10 mouse cellular contexts compared by ENCODE assay signal in the genomic region with DNA sequence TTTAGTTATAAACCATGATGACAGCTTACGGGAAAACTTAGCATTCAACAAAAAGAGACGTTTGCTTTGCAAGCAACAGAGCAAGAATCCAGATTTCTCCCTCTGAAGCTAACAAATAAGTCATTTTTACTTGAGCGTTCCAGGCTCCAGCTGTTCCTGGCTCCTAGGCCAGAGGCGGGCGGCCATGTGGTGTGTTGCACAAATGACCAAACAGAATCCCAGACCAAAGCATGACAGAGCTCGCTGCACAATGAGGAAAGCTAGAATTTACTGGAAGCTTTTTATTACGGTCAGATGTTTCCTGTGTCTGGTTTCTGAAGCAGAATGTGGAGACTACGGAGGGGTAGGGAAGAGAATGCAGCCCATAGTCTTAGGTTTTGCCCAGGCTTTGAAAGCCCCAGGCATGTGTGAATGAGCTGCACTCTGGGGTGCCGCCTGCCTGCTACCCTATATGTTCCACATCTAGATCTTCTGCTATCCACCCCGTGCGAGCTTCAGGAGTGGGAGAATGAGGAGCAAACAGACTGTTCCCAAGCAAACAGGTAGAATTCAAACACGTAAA.
DNase-seq lines count a peak whose midpoint lies in the region; ATAC-seq and TF ChIP-seq lines count a peak whose summit lies in the region.
"Had no signal": no experiment of that assay in that cellular context is flagged by ENCODE, and none has a peak within 500 bp of the region (broad histone marks: within the 10 kb centered on the region; RNA-seq: fewer than 3 reads in every experiment).

No protein-coding gene starts in this region.

- no peak for TF ChIP-seq POLR2A in kidney, adult 2 months (IDR thresholded peaks at IDR 0.05; ENCODE audit: low read depth, low read length)

- H3K27me3 ChIP-seq in embryonic facial prominence, embryonic 15.5 days = no peaks in the 10 kb centered on the region
- H3K27me3 ChIP-seq in kidney, adult 2 months (replicated peaks; ENCODE audit: control insufficient read depth, insufficient read depth, low read length) = no peaks in the 10 kb centered on the region
- H3K27me3 ChIP-seq in midbrain, embryonic 10.5 days (ENCODE audit: low read depth, poor library complexity, severe bottlenecking) = no peaks in the 10 kb centered on the region
- H3K27me3 ChIP-seq: forebrain, embryonic 15.5 days had no signal

- no peaks in the 10 kb centered on the region for H3K9me3 ChIP-seq in embryonic facial prominence, embryonic 15.5 days (replicated peaks)
- no peaks in the 10 kb centered on the region for H3K9me3 ChIP-seq in midbrain, embryonic 10.5 days (replicated peaks)
- H3K9me3 ChIP-seq: forebrain, embryonic 15.5 days; G1E had no signal

- peak overlapping the region; percentile 82 for H3K27ac ChIP-seq in embryonic facial prominence, embryonic 15.5 days (replicated peaks)
- peak overlapping the region; percentile 65 for H3K27ac ChIP-seq in kidney, adult 2 months (ENCODE audit: insufficient read depth, low read depth, low read length)
- H3K27ac ChIP-seq in midbrain, embryonic 10.5 days (replicated peaks) = no peak overlapping the region
- H3K27ac ChIP-seq: forebrain, embryonic 15.5 days had no signal

- no peak overlapping the region for H3K9ac ChIP-seq in embryonic facial prominence, embryonic 15.5 days
- H3K9ac ChIP-seq: forebrain, embryonic 15.5 days had no signal

- H3K4me1 ChIP-seq in embryonic facial prominence, embryonic 15.5 days = peaks cover 62% of the 10 kb centered on the region
- 0 out of 2 replicates have a peak, but pooled peaks cover 8% of the 10 kb centered on the region for H3K4me1 ChIP-seq in kidney, adult 2 months (ENCODE audit: control insufficient read depth, insufficient read depth, low read length)
- peaks cover 30% of the 10 kb centered on the region for H3K4me1 ChIP-seq in midbrain, embryonic 10.5 days
- H3K4me1 ChIP-seq: forebrain, embryonic 15.5 days had no signal

- no peak overlapping the region for H3K4me2 ChIP-seq in embryonic facial prominence, embryonic 15.5 days (replicated peaks)
- H3K4me2 ChIP-seq: forebrain, embryonic 15.5 days had no signal

- no peaks in the 10 kb centered on the region for H3K36me3 ChIP-seq in embryonic facial prominence, embryonic 15.5 days
- H3K36me3 ChIP-seq in kidney, adult 2 months (ENCODE audit: control insufficient read depth, insufficient read depth, low read length) = no peaks in the 10 kb centered on the region
- H3K36me3 ChIP-seq in midbrain, embryonic 10.5 days = 0 out of 2 replicates have a peak, but pooled peaks cover 6% of the 10 kb centered on the region
- H3K36me3 ChIP-seq: forebrain, embryonic 15.5 days had no signal

- 41% methylated on average over 12 of the region's 12 CpGs for WGBS in embryonic facial prominence, embryonic 15.5 days
- 61% methylated on average over 12 of the region's 12 CpGs for WGBS in kidney, adult 2 months
- 82% methylated on average over 12 of the region's 12 CpGs for WGBS in midbrain, embryonic 10.5 days

- DNase-seq in layer of hippocampus, adult 9-10 months (ENCODE audit: low spot score) = peak; percentile 22
- no peak for DNase-seq in layer of hippocampus, adult 18-20 months (ENCODE audit: low spot score in 2 of 2)
- DNase-seq in kidney, adult 2 months = peak; percentile 57
- DNase-seq in mesoderm, embryonic 11.5 days (ENCODE audit: low read depth, low spot score) = peak; percentile 39
- DNase-seq in cerebellum, postnatal 14 days = no peak
- no peak for DNase-seq in midbrain, embryonic 10.5 days (ENCODE audit: low spot score)

- peak; percentile 48; the same call in 1 of the 2 replicates for ATAC-seq in embryonic facial prominence, embryonic 15.5 days (ENCODE audit: insufficient number of reproducible peaks, low FRiP score, low TSS enrichment, low read depth)
- ATAC-seq in inflammation-experienced regulatory T-cells, adult 6 months = no peak
- ATAC-seq: forebrain, embryonic 15.5 days had no signal

- H3K4me3 ChIP-seq in embryonic facial prominence, embryonic 15.5 days (replicated peaks) = no peak overlapping the region
- no peak overlapping the region for H3K4me3 ChIP-seq in kidney, adult 2 months (ENCODE audit: insufficient read depth, low read depth, low read length)
- H3K4me3 ChIP-seq in midbrain, embryonic 10.5 days = no peak overlapping the region
- H3K4me3 ChIP-seq: forebrain, embryonic 15.5 days had no signal

- TF ChIP-seq CTCF in kidney, adult 2 months (conservative IDR thresholded peaks at IDR 0.05; ENCODE audit: insufficient read depth, insufficient read length, low read depth, low read length) = no peak

Comparison
In these comparisons a context has a peak if more than half of its experiments do, and no peak if none do; other contexts are left out.
1. DNase-seq: peak in layer of hippocampus, adult 9-10 months (single experiment), kidney, adult 2 months (single experiment) and mesoderm, embryonic 11.5 days (single experiment); none in layer of hippocampus, adult 18-20 months (0 of 2), cerebellum, postnatal 14 days (0 of 2) and midbrain, embryonic 10.5 days (single experiment).